Mouse (Mus musculus) heart, adult 2 months (tissue): ENCODE measurements around the gene Apod. TPM values are rescaled to one million over a fixed set of nuclear protein-coding genes. Genes with fewer than 3 reads are reported as not detected.

Experiments used
- DNase-seq, 2 experiments: peaks; one replicate each; pipeline ENCODE4 v3.0.0; 2021
- H3K27ac ChIP-seq: fragments of 200-600 bp; 2 replicates; pipeline ENCODE4 v1.8.1; 2022
- H3K27me3 ChIP-seq: fragments of 200-500 bp; 2 replicates; pipeline ENCODE4 v1.6.1; 2012; ENCODE audit warnings: mild to moderate bottlenecking, low read length, inconsistent platforms, mixed read lengths; ENCODE audit not compliant: control insufficient read depth, insufficient read depth
- H3K36me3 ChIP-seq: fragments of 200-500 bp; 2 replicates; pipeline ENCODE4 v1.6.1; 2012; ENCODE audit warnings: low read length, inconsistent platforms; ENCODE audit not compliant: control insufficient read depth, insufficient read depth
- H3K4me1 ChIP-seq: fragments of 200-500 bp; 2 replicates; pipeline ENCODE4 v1.6.1; 2011; ENCODE audit warnings: low read length; ENCODE audit not compliant: control insufficient read depth, insufficient read depth
- H3K4me3 ChIP-seq: fragments of 200-600 bp; 2 replicates; pipeline ENCODE4 v1.8.1; 2022
- H3K79me2 ChIP-seq: fragments of 200-500 bp; replicated peaks from 2 replicates; pipeline ENCODE4 v1.6.1; 2012; ENCODE audit warnings: mild to moderate bottlenecking, inconsistent platforms, low read length, moderate library complexity, mixed read lengths; ENCODE audit not compliant: control insufficient read depth, insufficient read depth
- H3K9ac ChIP-seq: fragments of 200-500 bp; 2 replicates; pipeline ENCODE4 v1.6.1; 2012; ENCODE audit warnings: low read depth, mild to moderate bottlenecking, control low read depth, inconsistent platforms, low read length, mixed read lengths
- CTCF ChIP-seq: fragments of 200-600 bp; IDR thresholded peaks from 2 replicates; pipeline ENCODE4 v1.8.1; 2022; ENCODE audit warnings: antibody characterized with exemption, mild to moderate bottlenecking, moderate library complexity
- EP300 ChIP-seq: fragments of 200-500 bp; IDR thresholded peaks from 2 replicates; pipeline ENCODE4 v1.6.1; 2011; ENCODE audit warnings: low read depth, low read length, control low read depth; ENCODE audit not compliant: insufficient read depth
- POLR2A ChIP-seq: fragments of 200-500 bp; IDR thresholded peaks from 2 replicates; pipeline ENCODE4 v1.6.1; 2011; ENCODE audit warnings: mild to moderate bottlenecking, low read depth, low read length, control low read depth; ENCODE audit not compliant: insufficient read depth
- WGBS: fragments of 180-500 bp; shearing (Covaris S2); methylation state at CpG from one replicate; pipeline ENCODE4 v1.1.7; 2018; 5-methylcytosine and 5-hydroxymethylcytosine counted together
- intact Hi-C: fragments of 180-260 bp; cut with DNase I; formaldehyde crosslinking; loops from one replicate; pipeline ENCODE4 v1.15.1; 2025
- long read RNA-seq: library from polyadenylated mRNA; stranded (forward); transcript quantifications from one replicate; pipeline ENCODE4 v2.0.0, GENCODE M21; 2021
- polyA plus RNA-seq: library from polyadenylated mRNA; depleted of rRNA; stranded (reverse); fragments of >200 nt; gene quantifications from 2 replicates; pipeline ENCODE4 v1.2.3, GENCODE M21; 2012; rRNA removed
- total RNA-seq, 2 experiments: library from RNA; stranded (reverse); gene quantifications; 2 replicates each; pipeline ENCODE4 v1.2.3; 2021

Apod gene
- total RNA-seq (1 to 10 TPM; 5.3 to 7.5 TPM), polyA plus RNA-seq (4.4 and 4.7 TPM in 2 replicates)
- long read RNA-seq, partial matches to known transcripts: 1 of 2 reads
- long read RNA-seq, other reads (novel, unspliced or antisense): 0 of 2 reads

DNA sequence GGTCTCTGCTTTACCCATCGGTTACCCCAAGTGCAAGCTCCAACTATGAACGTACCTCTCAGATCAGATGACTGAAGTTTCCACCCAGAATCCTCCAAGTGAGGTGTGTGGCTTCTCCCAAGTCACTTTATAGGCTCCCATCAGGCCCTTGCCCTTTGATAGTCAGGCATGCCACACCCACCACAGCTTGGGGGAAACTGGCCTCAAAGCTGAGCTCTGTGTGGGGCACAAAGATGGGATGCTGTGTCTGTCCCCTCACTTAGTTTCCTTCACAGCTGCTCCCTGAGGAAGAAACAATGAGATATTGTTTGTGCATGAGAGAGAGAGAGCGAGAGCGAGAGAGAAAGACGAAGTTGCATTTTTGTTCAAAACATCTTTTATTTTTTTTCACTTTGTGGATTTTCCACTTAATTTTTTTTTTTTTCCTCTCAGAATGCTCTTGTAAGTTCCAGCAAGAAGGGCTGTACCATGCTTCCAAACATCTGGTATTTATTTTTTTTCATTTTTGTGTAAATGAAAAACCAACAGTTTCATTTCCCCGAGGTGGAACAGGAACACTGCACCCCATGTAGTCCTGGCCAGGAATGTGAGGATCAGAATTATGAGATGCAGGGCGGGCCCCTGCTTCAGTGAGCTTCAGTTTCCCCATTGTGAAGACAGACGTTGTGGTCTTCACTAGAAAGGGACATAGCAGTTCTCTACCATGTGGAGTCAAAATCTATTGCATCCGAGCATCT is at the start of gene Apod:
Gene Apod (minus strand): TSS at position 312 of the 737 bp plus-strand sequence.
- no peak for TF ChIP-seq EP300
- no peak for TF ChIP-seq CTCF
- TF ChIP-seq POLR2A: no peak
- WGBS: 68% methylated on average over 9 of the region's 9 CpGs
- no peak within 1 kb of the TSS for H3K4me3 ChIP-seq
- H3K79me2 ChIP-seq: no peaks in the 10 kb centered on the region
- no peaks in the 10 kb centered on the region for H3K36me3 ChIP-seq
- intact Hi-C loops: loop anchor here (5.0 kb wide), 1 partner anchor 38 kb away; no protein-coding TSS in a partner anchor
- no peak for DNase-seq
- peak within 1 kb of the TSS; percentile 44 for H3K27ac ChIP-seq
- no peaks in the 10 kb centered on the region for H3K27me3 ChIP-seq
- H3K4me1 ChIP-seq: peaks cover 10% of the 10 kb centered on the region
- no peak within 1 kb of the TSS for H3K9ac ChIP-seq

DNA sequence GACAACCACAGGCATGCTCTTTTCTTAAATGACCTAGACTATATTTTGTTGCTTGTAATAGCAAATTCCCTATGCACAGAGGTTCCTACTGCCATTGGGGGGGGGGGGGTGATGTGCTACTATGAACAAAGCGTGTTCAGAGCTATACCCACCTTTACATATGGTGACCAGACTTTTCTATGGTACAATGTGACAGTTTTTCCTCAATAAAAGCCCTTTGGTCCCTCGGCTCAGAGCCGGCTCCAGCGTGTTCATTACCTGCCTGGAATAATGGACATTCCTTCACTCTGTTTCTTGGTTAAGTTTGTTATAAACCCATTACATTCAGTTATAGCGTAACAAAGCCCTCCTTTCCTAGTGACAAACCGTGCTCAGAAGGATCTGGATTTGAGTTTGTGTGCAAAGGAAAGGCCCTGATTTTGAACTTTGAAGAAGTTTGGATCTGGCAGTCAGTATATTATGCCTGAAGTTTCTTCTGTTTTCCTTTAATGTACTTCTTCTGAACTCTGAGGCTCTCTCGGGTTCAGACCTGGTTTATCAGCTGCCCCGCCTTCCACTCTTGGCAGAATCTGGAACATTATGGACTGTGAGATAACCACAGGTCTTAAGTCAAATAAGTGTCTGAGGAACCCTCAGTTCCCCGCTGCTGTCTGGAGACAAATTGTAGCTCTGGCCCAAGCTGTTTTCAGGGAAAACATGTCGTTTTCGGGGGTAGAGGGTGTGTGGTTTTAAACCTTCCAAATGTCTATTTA is 49.3 kb upstream of the Apod start:
- Histone ChIP-seq H3K27me3 (no peaks in the 10 kb centered on the region), H3K9ac (no peak overlapping the region), H3K27ac (no peak overlapping the region), H3K79me2 (no peaks in the 10 kb centered on the region), H3K4me1 (no peaks in the 10 kb centered on the region), H3K4me3 (no peak overlapping the region), H3K36me3 (no peaks in the 10 kb centered on the region)
- DNase-seq: no peak
- 75% methylated on average over 11 of the region's 11 CpGs for WGBS
- intact Hi-C loops: no loop called here
- TF ChIP-seq EP300: no peak
- no peak for TF ChIP-seq POLR2A
- no peak for TF ChIP-seq CTCF

DNA sequence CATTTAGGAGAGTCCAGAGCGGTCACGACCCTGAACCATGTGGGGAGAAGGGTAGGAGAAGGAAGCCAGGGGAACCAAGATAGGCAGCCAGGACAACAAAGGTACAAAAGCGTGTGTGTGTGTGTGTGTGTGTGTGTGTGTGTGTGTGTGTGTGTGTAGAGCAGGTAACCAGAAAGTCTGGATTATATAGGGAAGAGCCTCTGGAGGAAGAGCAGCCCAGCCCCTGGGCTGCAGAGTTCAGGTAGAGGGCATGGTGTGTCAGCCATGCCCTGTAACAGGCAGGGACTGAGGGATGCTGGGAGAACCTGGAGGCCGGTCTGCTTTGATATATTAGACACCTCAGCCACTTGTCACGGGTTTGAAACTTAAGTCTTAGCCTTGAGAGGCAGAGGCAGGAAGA is 44.9 kb upstream of the Apod start:
- Histone ChIP-seq H3K4me3 (no peak overlapping the region), H3K4me1 (no peaks in the 10 kb centered on the region), H3K36me3 (no peaks in the 10 kb centered on the region), H3K79me2 (no peaks in the 10 kb centered on the region), H3K27me3 (no peaks in the 10 kb centered on the region), H3K9ac (no peak overlapping the region), H3K27ac (no peak overlapping the region)
- WGBS: 71% methylated on average over 5 of the region's 5 CpGs
- DNase-seq: no peak
- no peak for TF ChIP-seq POLR2A
- no peak for TF ChIP-seq CTCF
- no peak for TF ChIP-seq EP300
- intact Hi-C loops: no loop called here

DNA sequence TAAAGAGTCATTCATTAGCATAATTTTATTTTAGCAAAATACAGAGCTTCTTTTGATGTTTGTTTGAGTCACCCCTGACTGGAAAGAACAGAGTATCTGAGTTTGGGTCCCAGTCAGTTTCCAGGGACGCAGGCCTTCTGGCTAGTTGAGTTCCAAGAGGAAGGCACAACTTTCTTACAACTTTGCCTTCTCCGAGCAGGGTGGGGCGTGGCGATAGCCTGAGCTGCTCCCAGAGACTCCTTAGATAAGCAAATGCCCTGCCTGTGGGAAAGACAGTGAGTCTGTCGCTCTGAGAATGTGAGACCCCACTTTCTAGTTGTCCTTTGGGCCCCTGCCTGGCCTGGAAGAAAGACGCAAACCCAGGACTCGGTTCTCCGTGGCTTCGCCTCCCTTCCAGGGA is 44.4 kb upstream of the Apod start:
- intact Hi-C loops: no loop called here
- no peak overlapping the region for H3K4me3 ChIP-seq

DNA sequence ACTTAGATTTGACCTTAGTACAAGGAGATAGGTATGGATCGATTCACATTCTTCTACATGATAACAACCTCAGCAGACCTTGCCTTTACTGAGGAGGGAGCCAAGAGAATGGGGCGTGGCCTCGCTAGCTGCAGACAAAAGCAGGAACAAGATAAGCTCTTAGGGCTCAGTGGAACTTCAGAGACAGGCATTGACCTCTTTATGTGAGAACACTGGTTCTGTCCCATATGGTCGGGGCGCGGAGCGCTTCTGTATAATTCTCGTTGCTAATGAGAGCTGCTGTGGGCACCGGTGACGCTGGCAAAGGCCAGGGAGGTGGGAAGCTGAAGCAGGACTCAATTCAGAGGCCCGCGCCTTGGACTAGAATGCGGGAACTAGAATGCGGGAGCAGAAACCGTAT is 44.0 kb upstream of the Apod start:
- H3K4me1 ChIP-seq: no peaks in the 10 kb centered on the region; the same call in 1 of the 2 replicates
- H3K36me3 ChIP-seq: no peaks in the 10 kb centered on the region
- DNase-seq: no peak
- no peak overlapping the region for H3K9ac ChIP-seq
- H3K4me3 ChIP-seq: no peak overlapping the region
- 33% methylated on average over 15 of the region's 15 CpGs for WGBS
- intact Hi-C loops: no loop called here
- H3K27ac ChIP-seq: no peak overlapping the region
- no peaks in the 10 kb centered on the region for H3K79me2 ChIP-seq
- TF ChIP-seq EP300 (no peak), POLR2A (no peak), CTCF (no peak)
- H3K27me3 ChIP-seq: no peaks in the 10 kb centered on the region

More for the DNA sequence above, 44.4 kb upstream of the Apod start:
- WGBS: 49% methylated on average over 9 of the region's 9 CpGs
- Histone ChIP-seq H3K27me3 (no peaks in the 10 kb centered on the region), H3K9ac (no peak overlapping the region), H3K36me3 (no peaks in the 10 kb centered on the region), H3K79me2 (no peaks in the 10 kb centered on the region), H3K27ac (no peak overlapping the region), H3K4me1 (no peaks in the 10 kb centered on the region; the same call in 1 of the 2 replicates)
- TF ChIP-seq CTCF: no peak
- TF ChIP-seq EP300: no peak
- no peak for TF ChIP-seq POLR2A
- DNase-seq: no peak

DNA sequence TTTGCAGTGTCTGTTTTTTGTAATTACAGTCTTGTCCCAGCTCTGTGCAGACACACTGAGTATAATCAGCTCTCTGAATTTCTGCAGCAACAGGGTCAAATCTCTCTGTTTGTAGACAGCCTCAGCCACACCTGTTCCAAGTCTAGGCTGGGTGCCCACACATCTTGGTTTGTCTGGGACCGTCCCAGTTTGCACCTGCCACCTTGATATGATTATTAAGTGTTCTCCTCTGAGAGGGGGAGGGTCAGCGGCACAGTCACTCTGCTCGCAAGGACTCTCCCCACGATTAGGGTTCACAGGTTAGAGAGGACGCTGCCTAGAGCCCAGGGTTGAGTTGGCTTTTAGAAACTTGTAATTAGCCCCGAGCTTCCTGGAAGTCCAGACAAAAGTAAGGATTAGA is 41.3 kb upstream of the Apod start:
- no peak for TF ChIP-seq EP300
- no peak for TF ChIP-seq CTCF
- no peak for TF ChIP-seq POLR2A
- DNase-seq: no peak
- Histone ChIP-seq H3K79me2 (no peaks in the 10 kb centered on the region), H3K4me1 (no peaks in the 10 kb centered on the region; the same call in 1 of the 2 replicates), H3K27ac (no peak overlapping the region), H3K4me3 (no peak overlapping the region), H3K27me3 (no peaks in the 10 kb centered on the region), H3K36me3 (no peaks in the 10 kb centered on the region), H3K9ac (no peak overlapping the region)
- WGBS: 64% methylated on average over 6 of the region's 6 CpGs
- intact Hi-C loops: loop anchor here (2.0 kb wide), 1 partner anchor 767 kb away; no protein-coding TSS in a partner anchor
